Mouse (Mus musculus) gonadal fat pad, adult 2 months (tissue): ENCODE data around the gene Hist1h2ab. TPM values are rescaled to one million over a fixed set of nuclear protein-coding genes. Genes with fewer than 3 reads are reported as not detected.
"Not testable (repeated sequence)": the region's sequence is repeated elsewhere in the genome, so short reads cannot be mapped to it uniquely, and the experiment has no call there.

Experiments used
- DNase-seq: peaks from one replicate; pipeline ENCODE4 v3.0.0-alpha.2; 2012; ENCODE audit warnings: low read depth
- polyA plus RNA-seq: library from polyadenylated mRNA; depleted of rRNA; stranded (reverse); fragments of >200 nt; gene quantifications from 2 replicates; pipeline ENCODE4 v1.2.3, GENCODE M21; 2012; rRNA removed

Gene Hist1h2ab
- polyA plus RNA-seq = 0.61 and 2.9 TPM in 2 replicates

- DNase-seq = not testable (repeated sequence)
Measured at GRCm38 (mm10) chr13:23750839-23751477, at the start of gene Hist1h2ab. Gene Hist1h2ab, plus strand, starts transcription at chr13:23751126.

GRCm38 (mm10) chr13:23702220-23702619, 48.7 kb upstream of the Hist1h2ab start:
- DNase-seq = no peak

GRCm38 (mm10) chr13:23702801-23703200, 48.1 kb upstream of the Hist1h2ab start:
- DNase-seq = not testable (repeated sequence)

GRCm38 (mm10) chr13:23705751-23706356, 45.1 kb upstream of the Hist1h2ab start:
- no peak for DNase-seq

- DNase-seq = no peak
Measured at GRCm38 (mm10) chr13:23706771-23707170, 44.2 kb upstream of the Hist1h2ab start.

DNA sequence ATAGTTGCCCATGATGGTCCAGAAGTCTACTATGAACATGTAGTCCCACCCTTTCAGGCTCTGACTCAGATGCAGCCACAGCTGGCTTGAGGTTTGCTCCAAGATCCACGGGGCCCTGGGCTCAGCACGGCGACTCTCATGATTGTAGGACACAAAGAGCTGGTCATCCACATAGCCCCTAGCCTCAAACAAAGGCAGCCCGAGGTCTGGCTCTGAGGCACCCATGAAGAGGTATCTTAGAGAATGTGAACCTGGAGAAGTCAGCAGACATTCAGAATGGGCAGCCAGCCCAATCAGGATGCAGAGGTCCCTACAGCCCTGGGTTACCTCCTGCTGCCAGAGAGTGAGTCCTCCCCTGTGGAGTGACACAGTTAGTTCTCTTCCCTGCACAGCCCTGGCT, 42.9 kb upstream of the Hist1h2ab start:
- DNase-seq = no peak

DNA sequence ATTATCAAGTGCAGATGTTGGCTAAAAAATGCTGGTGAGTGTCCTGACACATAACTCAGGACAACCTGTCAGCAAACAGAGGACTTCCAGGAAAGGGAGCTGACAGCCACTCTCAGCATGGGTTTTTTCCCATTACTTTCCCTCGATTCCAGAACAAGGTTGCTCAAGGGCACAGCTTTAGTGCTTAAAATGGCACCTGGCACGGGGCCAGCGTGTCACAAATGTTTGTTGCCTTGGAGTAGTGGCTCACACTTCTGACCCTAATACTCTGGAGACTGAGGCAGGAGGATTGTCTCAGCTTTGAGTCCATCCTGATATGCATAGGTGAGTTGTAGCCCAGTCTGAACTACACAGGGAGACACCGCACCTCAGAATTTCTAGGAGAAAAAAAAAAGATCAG, 42.3 kb upstream of the Hist1h2ab start:
- DNase-seq = no peak

DNA sequence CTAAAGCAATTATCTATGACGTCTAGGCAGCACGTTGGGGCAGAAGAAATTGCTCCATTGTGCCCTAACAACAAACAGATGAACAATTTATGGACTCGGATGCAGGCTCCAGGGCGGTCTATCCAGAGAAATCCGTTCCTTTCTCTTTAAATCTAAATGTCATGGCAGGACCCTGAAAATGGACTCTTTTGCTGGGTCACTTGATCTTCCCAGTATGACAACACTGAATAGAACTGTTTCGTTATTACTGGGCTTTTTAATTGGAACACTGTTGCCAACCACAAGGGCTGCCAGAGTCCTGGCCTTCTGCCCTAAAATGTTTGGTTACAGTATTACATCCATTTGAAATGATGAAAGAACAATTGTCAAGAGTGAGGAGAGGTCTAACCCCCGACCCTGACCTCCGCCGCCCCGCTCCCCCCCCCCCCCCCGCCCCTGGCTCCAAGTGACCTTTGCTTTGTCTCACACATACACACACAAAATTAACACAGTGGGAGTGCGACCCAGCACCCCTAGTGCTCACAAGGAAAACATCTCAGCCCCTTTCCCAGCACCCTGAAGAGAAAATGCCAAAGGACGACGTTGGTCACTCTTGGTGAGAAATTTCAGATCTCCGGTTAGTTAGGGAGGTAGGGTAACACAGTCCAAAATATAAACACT, 41.1 kb upstream of the Hist1h2ab start:
- DNase-seq = no peak

DNA sequence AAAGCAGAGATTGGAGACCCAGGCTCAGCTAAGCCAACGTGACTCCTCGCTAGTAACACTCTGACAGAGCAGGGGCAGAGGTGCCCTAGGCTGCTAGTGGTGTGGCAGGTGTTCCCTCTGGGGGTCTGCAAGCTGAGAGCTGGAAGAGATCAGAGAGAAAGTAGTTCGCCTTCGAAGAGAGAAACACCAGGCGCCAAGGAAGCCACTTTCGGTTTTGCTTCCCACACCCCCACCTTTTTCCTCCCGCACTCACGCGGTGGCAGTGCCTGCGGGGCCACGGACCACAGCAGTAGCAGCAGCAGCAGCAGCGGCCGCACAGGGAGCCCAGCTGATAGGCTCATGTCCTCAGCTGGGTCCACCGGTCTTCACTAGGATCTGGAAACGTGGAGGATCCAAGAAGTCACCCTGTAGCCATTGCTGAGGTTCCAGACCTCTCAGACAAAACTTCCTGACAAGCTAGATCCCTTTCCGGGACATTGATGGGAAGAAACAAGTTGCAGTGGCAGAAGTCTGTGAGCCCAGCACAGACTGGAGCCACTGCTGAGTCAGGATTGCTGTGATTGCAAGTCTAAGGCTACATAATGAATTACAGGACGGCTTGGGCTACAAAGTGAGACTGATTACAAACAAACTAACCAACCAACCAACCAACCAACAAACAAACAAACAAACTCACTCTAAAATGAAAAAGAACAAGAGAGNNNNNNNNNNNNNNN, 40.4 kb upstream of the Hist1h2ab start, which contains the start of gene Hfe:
TSS of gene Hfe (minus strand) at position 481 of the 716 bp plus-strand sequence.
- DNase-seq = no peak

- no peak for DNase-seq
Measured at GRCm38 (mm10) chr13:23716261-23717042, 34.5 kb upstream of the Hist1h2ab start.

DNA sequence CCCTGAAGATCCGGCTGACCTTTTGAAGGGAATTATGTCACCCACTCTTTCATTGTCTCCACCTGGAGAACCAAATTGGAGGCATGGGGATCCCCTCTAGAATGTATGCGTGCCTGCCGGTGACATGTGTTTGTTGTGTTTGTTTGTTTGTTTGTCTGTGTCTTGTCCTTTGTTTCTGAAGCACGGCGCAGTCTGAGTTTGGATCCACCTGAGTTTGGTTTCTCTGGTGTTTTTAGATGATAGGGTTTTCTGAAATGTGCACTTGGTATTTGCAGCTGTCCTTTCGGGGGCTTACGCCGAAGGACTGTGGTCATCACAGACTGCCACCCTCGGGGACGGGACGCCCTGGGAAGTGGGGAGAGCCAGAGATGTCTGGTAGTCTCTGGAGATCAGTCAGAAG, 33.8 kb upstream of the Hist1h2ab start:
- no peak for DNase-seq

- not testable (repeated sequence) for DNase-seq
Measured at GRCm38 (mm10) chr13:23717593-23718245, 33.2 kb upstream of the Hist1h2ab start.

- DNase-seq = no peak
Measured at GRCm38 (mm10) chr13:23724239-23724638, 26.7 kb upstream of the Hist1h2ab start.

- DNase-seq = no peak
Measured at GRCm38 (mm10) chr13:23725213-23725612, 25.7 kb upstream of the Hist1h2ab start.

DNA sequence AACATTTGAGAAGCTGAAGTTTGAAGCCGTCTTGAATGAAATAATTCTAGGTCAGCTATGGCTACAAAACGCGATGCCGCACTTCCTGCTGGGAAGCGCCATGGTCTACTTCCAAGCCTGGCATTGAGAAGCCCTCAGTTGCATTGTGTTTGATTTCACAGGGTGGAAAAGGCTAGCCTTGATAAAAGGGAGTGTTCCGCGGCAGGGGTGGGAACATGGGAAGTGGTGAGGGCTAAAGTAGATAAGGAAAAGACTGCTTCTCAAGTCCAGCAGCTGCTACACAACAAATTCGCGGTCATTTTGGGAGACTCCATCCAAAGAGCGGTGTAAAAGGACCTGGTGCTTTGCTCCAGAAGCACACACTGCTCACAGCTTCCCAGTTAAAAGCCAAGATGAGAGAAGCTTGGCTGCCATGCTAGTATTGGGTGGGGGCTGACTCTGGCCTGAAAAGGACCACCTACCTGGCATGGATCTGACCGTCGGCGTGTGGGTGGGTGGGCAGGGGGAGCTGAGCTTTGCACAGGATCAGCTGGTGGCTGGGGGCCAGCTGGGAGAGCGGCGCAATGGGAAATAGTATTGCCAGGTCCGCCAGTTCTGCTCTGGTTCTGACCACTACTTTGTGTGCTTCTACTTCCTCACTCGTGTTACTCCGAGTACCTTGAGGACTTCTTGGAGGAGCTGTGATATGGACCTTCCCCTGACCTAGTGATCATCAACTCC, 22.3 kb upstream of the Hist1h2ab start:
- no peak for DNase-seq

- no peak for DNase-seq
Measured at GRCm38 (mm10) chr13:23729192-23729525, 21.8 kb upstream of the Hist1h2ab start.

- DNase-seq = no peak
Measured at GRCm38 (mm10) chr13:23729706-23730105, 21.2 kb upstream of the Hist1h2ab start.

DNA sequence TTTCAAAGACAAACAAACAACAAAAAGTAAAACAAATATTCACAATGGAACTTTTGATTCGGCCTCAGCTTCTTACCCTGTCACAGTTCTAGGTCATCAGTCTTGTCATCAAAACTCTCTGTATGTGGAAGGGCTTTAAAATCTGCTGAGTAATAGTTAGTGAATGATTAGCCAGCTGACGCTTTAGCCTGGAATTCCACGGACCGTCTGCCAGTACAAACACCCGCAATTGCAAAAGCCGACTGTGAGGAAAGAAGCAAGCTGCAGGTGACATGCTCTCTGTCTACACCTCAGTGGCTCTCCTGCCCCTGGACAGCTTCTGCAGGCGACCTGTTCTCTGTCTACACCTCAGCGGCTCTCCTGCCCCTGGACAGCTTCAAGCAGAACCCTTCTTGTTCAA, 20.4 kb upstream of the Hist1h2ab start:
- no peak for DNase-seq

DNA sequence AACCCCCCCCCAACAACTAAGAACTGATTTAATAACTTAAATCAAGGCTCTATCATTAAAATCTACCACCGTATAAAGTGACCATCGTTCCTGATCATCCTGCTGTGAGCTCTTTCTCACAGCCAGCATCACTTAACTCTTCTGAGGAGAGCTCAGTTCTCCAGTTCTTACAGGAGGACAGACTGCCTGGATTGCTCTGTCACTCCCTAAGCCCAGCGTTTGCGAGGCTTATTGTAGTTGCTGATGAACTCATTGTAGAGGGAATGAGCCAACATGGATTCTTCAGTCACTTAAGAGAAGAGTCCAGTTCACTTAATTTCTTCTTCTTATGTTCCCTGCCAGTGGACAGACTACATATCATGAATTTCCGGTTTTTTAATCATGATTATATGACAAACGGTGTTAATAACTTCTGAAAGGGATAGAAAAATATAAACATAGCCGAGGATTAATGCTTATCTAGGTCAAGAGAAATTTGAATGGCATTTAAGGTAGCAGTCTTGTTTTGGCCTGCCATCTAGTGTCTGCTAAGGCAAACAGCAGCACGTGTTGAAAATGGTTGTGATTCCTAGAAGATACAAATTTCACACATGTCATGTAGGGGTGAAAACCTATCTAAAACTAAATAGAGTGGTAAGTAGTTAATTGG, 18.6 kb upstream of the Hist1h2ab start:
- no peak for DNase-seq

- DNase-seq = no peak
Measured at GRCm38 (mm10) chr13:23737091-23737490, 13.8 kb upstream of the Hist1h2ab start.
